ENCODE assay signal across 9 mouse cellular contexts in genomic region chr13:104024856-104025709, GRCm38 (mm10).
A peak's percentile ranks its signal among the peaks of the same experiment; 100 is the strongest.
DNase-seq lines count a peak whose midpoint lies in the region; ATAC-seq and TF ChIP-seq lines count a peak whose summit lies in the region.
"Had no signal": no experiment of that assay in that cellular context is flagged by ENCODE, and none has a peak within 500 bp of the region (broad histone marks: within the 10 kb centered on the region; RNA-seq: fewer than 3 reads in every experiment).

No protein-coding gene starts in this region.

- H3K4me1 ChIP-seq in neural tube, embryonic 11.5 days (ENCODE audit: control insufficient read depth, insufficient read depth, low read length) = no peaks in the 10 kb centered on the region
- peaks cover 7% of the 10 kb centered on the region; the same call in 1 of the 2 replicates for H3K4me1 ChIP-seq in kidney, postnatal 0 days (replicated peaks; ENCODE audit: insufficient read depth, low read length)
- H3K4me1 ChIP-seq in stomach, postnatal 0 days (replicated peaks; ENCODE audit: control insufficient read depth, insufficient read depth) = no peaks in the 10 kb centered on the region; the same call in 1 of the 2 replicates

- no peak for TF ChIP-seq EP300 in stomach, postnatal 0 days (optimal IDR thresholded peaks at IDR 0.05)

- peak overlapping the region; percentile 40 for H3K4me3 ChIP-seq in gastrocnemius, adult 2 months
- no peak overlapping the region for H3K4me3 ChIP-seq in neural tube, embryonic 11.5 days (ENCODE audit: low read depth, low read length)
- H3K4me3 ChIP-seq in kidney, postnatal 0 days (replicated peaks; ENCODE audit: low read depth, low read length) = no peak overlapping the region
- H3K4me3 ChIP-seq in stomach, postnatal 0 days (ENCODE audit: low read depth, low read length) = no peak overlapping the region

- ATAC-seq in neural tube, embryonic 11.5 days (ENCODE audit: insufficient read depth, low FRiP score, low TSS enrichment) = no peak
- ATAC-seq in kidney, postnatal 0 days (replicated peaks; ENCODE audit: low FRiP score, low read depth) = peak; percentile 70; the same call in 1 of the 2 replicates
- no peak; the same call in 1 of the 2 replicates for ATAC-seq in stomach, postnatal 0 days (ENCODE audit: low FRiP score, low TSS enrichment)
- ATAC-seq in CD4-positive, CD25-positive, alpha-beta regulatory T cell, adult 4 months = no peak

- no peak for DNase-seq in gastrocnemius, adult 2 months
- no peak for DNase-seq in gastrocnemius, postnatal 25 days
- DNase-seq in neural tube, embryonic 11.5 days (ENCODE audit: low spot score) = peak; percentile 36
- no peak for DNase-seq in neural tube, embryonic 10.5 days (ENCODE audit: extremely low spot score, low spot score)
- peak; percentile 77 for DNase-seq in kidney, postnatal 0 days (ENCODE audit: low spot score)
- DNase-seq in stomach, postnatal 0 days (ENCODE audit: low spot score) = no peak
- DNase-seq in thymus, postnatal 0 days (ENCODE audit: low spot score) = no peak
- DNase-seq: thymus, postnatal 4 days had no signal

- H3K36me3 ChIP-seq in neural tube, embryonic 11.5 days (ENCODE audit: control insufficient read depth, insufficient read depth, low read length) = no peaks in the 10 kb centered on the region; the same call in 1 of the 2 replicates
- H3K36me3 ChIP-seq in kidney, postnatal 0 days (ENCODE audit: insufficient read depth, low read length) = no peaks in the 10 kb centered on the region
- H3K36me3 ChIP-seq in stomach, postnatal 0 days (ENCODE audit: control insufficient read depth, insufficient read depth, low read length) = no peaks in the 10 kb centered on the region

- intact Hi-C loops in gastrocnemius, adult 2 months (cut with DNase I) = loop anchor here (5.0 kb wide), 1 partner anchor 38 kb away; no protein-coding TSS in a partner anchor

- WGBS in neural tube, embryonic 11.5 days = 68% methylated on average over 18 of the region's 18 CpGs
- 26% methylated on average over 18 of the region's 18 CpGs for WGBS in kidney, postnatal 0 days
- WGBS in stomach, postnatal 0 days = 47% methylated on average over 18 of the region's 18 CpGs

- H3K4me2 ChIP-seq in neural tube, embryonic 11.5 days (ENCODE audit: low read depth) = no peak overlapping the region
- H3K4me2 ChIP-seq in kidney, postnatal 0 days (ENCODE audit: low read length) = peak overlapping the region; percentile 11; the same call in 1 of the 2 replicates
- peak overlapping the region; percentile 19; the same call in 1 of the 2 replicates for H3K4me2 ChIP-seq in stomach, postnatal 0 days (replicated peaks; ENCODE audit: low read depth)

- H3K27ac ChIP-seq in gastrocnemius, adult 2 months = peak overlapping the region; percentile 62
- H3K27ac ChIP-seq in neural tube, embryonic 11.5 days (ENCODE audit: low read depth, low read length) = no peak overlapping the region
- H3K27ac ChIP-seq in kidney, postnatal 0 days = peak overlapping the region; percentile 79
- H3K27ac ChIP-seq in stomach, postnatal 0 days (replicated peaks) = peak overlapping the region; percentile 88

- no peak overlapping the region for H3K9ac ChIP-seq in neural tube, embryonic 11.5 days (ENCODE audit: low read length)
- no peak overlapping the region for H3K9ac ChIP-seq in kidney, postnatal 0 days (ENCODE audit: low read depth, low read length)
- H3K9ac ChIP-seq in stomach, postnatal 0 days (ENCODE audit: low read length) = peak overlapping the region; percentile 28; the same call in 1 of the 2 replicates

- no peaks in the 10 kb centered on the region for H3K27me3 ChIP-seq in neural tube, embryonic 11.5 days (ENCODE audit: control insufficient read depth, insufficient read depth, low read length)
- H3K27me3 ChIP-seq in kidney, postnatal 0 days (ENCODE audit: insufficient read depth, low read length) = no peaks in the 10 kb centered on the region
- no peaks in the 10 kb centered on the region for H3K27me3 ChIP-seq in stomach, postnatal 0 days (ENCODE audit: control insufficient read depth, insufficient read depth, low read length)

- peaks cover 2% of the 10 kb centered on the region; the same call in 1 of the 2 replicates for H3K9me3 ChIP-seq in neural tube, embryonic 11.5 days (ENCODE audit: control insufficient read depth, low read length)
- no peaks in the 10 kb centered on the region for H3K9me3 ChIP-seq in kidney, postnatal 0 days (replicated peaks; ENCODE audit: low read length)
- no peaks in the 10 kb centered on the region for H3K9me3 ChIP-seq in stomach, postnatal 0 days (ENCODE audit: control insufficient read depth, low read length)

- TF ChIP-seq CTCF in gastrocnemius, adult 2 months (IDR thresholded peaks at IDR 0.05) = no peak
- TF ChIP-seq CTCF in kidney, postnatal 0 days (IDR thresholded peaks at IDR 0.05; ENCODE audit: low read depth) = no peak
- no peak for TF ChIP-seq CTCF in stomach, postnatal 0 days (IDR thresholded peaks at IDR 0.05; ENCODE audit: low read depth)

Comparison
In these comparisons a context has a peak if more than half of its experiments do, and no peak if none do; other contexts are left out.
1. DNase-seq: peak in neural tube, embryonic 11.5 days (single experiment) and kidney, postnatal 0 days (single experiment); none in gastrocnemius, adult 2 months (single experiment), gastrocnemius, postnatal 25 days (single experiment), neural tube, embryonic 10.5 days (single experiment), stomach, postnatal 0 days (single experiment) and thymus, postnatal 0 days (single experiment).